Mouse (Mus musculus) NIH3T3 (cell line): Measurements from ENCODE around the gene Rap1b.

ENCODE experiments used
- DNase-seq: peaks from one replicate; pipeline ENCODE4 v3.0.0-alpha.2; 2012; ENCODE audit warnings: low read depth

Rap1b gene

GRCm38 (mm10) chr10:117783786-117784420 lies 61.9 kb downstream of the Rap1b start:
- DNase-seq = no peak

- no peak for DNase-seq
Observed at GRCm38 (mm10) chr10:117782491-117783260, 63.2 kb downstream of the Rap1b start.

GRCm38 (mm10) chr10:117782056-117782455 lies 63.8 kb downstream of the Rap1b start:
- no peak for DNase-seq

- DNase-seq = no peak
Observed at GRCm38 (mm10) chr10:117781021-117781725, 64.7 kb downstream of the Rap1b start.

- DNase-seq = no peak
Observed at GRCm38 (mm10) chr10:117780306-117780911, 65.4 kb downstream of the Rap1b start.

GRCm38 (mm10) chr10:117779581-117780305 lies 66.1 kb downstream of the Rap1b start:
- DNase-seq = no peak

- no peak for DNase-seq
Observed at GRCm38 (mm10) chr10:117778951-117779350, 66.9 kb downstream of the Rap1b start.

- no peak for DNase-seq
Observed at GRCm38 (mm10) chr10:117778328-117778910, 67.4 kb downstream of the Rap1b start.

GRCm38 (mm10) chr10:117777501-117778327 lies 68.1 kb downstream of the Rap1b start:
- DNase-seq = no peak

GRCm38 (mm10) chr10:117777103-117777470 lies 68.7 kb downstream of the Rap1b start:
- DNase-seq = no peak

GRCm38 (mm10) chr10:117776281-117777102 lies 69.3 kb downstream of the Rap1b start:
- no peak for DNase-seq

- no peak for DNase-seq
Observed at GRCm38 (mm10) chr10:117775401-117776144, 70.3 kb downstream of the Rap1b start.

- no peak for DNase-seq
Observed at GRCm38 (mm10) chr10:117774817-117775120, 71.1 kb downstream of the Rap1b start.

GRCm38 (mm10) chr10:117774011-117774816 lies 71.6 kb downstream of the Rap1b start:
- no peak for DNase-seq

GRCm38 (mm10) chr10:117773106-117773720 lies 72.6 kb downstream of the Rap1b start:
- no peak for DNase-seq

GRCm38 (mm10) chr10:117772364-117773105 lies 73.3 kb downstream of the Rap1b start:
- DNase-seq = no peak

GRCm38 (mm10) chr10:117771131-117771510 lies 74.7 kb downstream of the Rap1b start:
- DNase-seq = no peak
